ENCODE assay signal across 8 mouse cellular contexts in the genomic region with DNA sequence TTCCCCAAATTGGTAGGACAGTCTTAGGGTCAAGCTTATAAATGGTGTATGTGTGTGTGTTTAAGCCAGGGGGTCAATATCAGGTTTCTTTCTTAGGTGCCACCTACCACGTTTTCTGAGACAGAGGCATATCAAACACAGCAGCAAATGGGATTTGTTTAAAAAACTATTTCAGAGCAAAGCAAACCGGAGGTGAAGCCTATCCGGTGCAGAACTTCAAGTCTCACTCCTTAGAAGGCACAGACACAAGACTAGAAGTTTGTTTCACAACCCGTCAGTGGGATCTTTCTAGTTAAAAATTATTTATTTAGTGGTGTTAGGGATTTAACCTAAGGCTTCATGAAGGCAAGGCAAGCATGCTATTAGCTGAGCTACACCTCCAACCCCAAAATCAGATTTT. TPM values are rescaled to one million over a fixed set of nuclear protein-coding genes. Genes with fewer than 3 reads are reported as not detected.
DNase-seq lines count a peak whose midpoint lies in the region; ATAC-seq lines count a peak whose summit lies in the region.

No protein-coding gene starts in this region.

- no peak for ATAC-seq in kidney, embryonic 15.5 days (replicated peaks; ENCODE audit: low FRiP score)
- ATAC-seq in hindbrain, embryonic 14.5 days (ENCODE audit: low FRiP score): no peak
- no peak for ATAC-seq in midbrain, embryonic 16.5 days
- no peak for ATAC-seq in monocyte, adult 5-6 weeks (replicated peaks; ENCODE audit: insufficient number of reproducible peaks, low FRiP score, low TSS enrichment, poor library complexity, severe bottlenecking)

- DNase-seq in kidney, adult 18-20 months: no peak
- no peak for DNase-seq in hindbrain, embryonic 14.5 days (ENCODE audit: low spot score)
- DNase-seq in cerebellum, adult 8-10 months: no peak
- DNase-seq in gastrocnemius, postnatal 36 days: no peak

- H3K36me3 ChIP-seq in kidney, embryonic 15.5 days: peaks cover 16% of the 10 kb centered on the region
- H3K36me3 ChIP-seq in hindbrain, embryonic 14.5 days (replicated peaks; ENCODE audit: control insufficient read depth, insufficient read depth): peaks cover 16% of the 10 kb centered on the region
- H3K36me3 ChIP-seq in midbrain, embryonic 16.5 days (ENCODE audit: control insufficient read depth, insufficient read depth, low read length): 0 out of 2 replicates have a peak, but pooled peaks cover 2% of the 10 kb centered on the region

- H3K9ac ChIP-seq in kidney, embryonic 15.5 days: peak overlapping the region; percentile 85
- peak overlapping the region; percentile 87 for H3K9ac ChIP-seq in hindbrain, embryonic 14.5 days
- H3K9ac ChIP-seq in midbrain, embryonic 16.5 days (ENCODE audit: low read depth, low read length): peak overlapping the region; percentile 89

- intact Hi-C loops in gastrocnemius, postnatal 36 days (cut with DNase I): no loop called here

- peak overlapping the region; percentile 61 for H3K4me2 ChIP-seq in kidney, embryonic 15.5 days
- H3K4me2 ChIP-seq in hindbrain, embryonic 14.5 days (replicated peaks): peak overlapping the region; percentile 88
- peak overlapping the region; percentile 93 for H3K4me2 ChIP-seq in midbrain, embryonic 16.5 days (ENCODE audit: low read length)

- H3K27ac ChIP-seq in kidney, embryonic 15.5 days: peak overlapping the region; percentile 97
- H3K27ac ChIP-seq in brown adipose tissue, adult 24 weeks (replicated peaks; ENCODE audit: low read depth, low read length): peak overlapping the region; percentile 86
- peak overlapping the region; percentile 90 for H3K27ac ChIP-seq in hindbrain, embryonic 14.5 days
- H3K27ac ChIP-seq in midbrain, embryonic 16.5 days (ENCODE audit: low read length): peak overlapping the region; percentile 96

- H3K4me1 ChIP-seq in kidney, embryonic 15.5 days: peaks cover 13% of the 10 kb centered on the region
- no peaks in the 10 kb centered on the region; the same call in 1 of the 2 replicates for H3K4me1 ChIP-seq in brown adipose tissue, adult 24 weeks (ENCODE audit: control insufficient read depth, insufficient read depth, insufficient read length, low read length)
- H3K4me1 ChIP-seq in hindbrain, embryonic 14.5 days (replicated peaks; ENCODE audit: control insufficient read depth, insufficient read depth, low read length): no peaks in the 10 kb centered on the region; the same call in 1 of the 2 replicates
- peaks cover 8% of the 10 kb centered on the region for H3K4me1 ChIP-seq in midbrain, embryonic 16.5 days (ENCODE audit: control insufficient read depth, insufficient read depth, low read length)

- H3K27me3 ChIP-seq in kidney, embryonic 15.5 days: no peaks in the 10 kb centered on the region
- H3K27me3 ChIP-seq in hindbrain, embryonic 14.5 days (ENCODE audit: control insufficient read depth, insufficient read depth, low read length): no peaks in the 10 kb centered on the region
- H3K27me3 ChIP-seq in midbrain, embryonic 16.5 days (ENCODE audit: control insufficient read depth, insufficient read depth, low read depth, low read length): no peaks in the 10 kb centered on the region

- 12% methylated on average over 4 of the region's 4 CpGs for WGBS in kidney, embryonic 15.5 days
- WGBS in hindbrain, embryonic 14.5 days: 33% methylated on average over 4 of the region's 4 CpGs
- 24% methylated on average over 4 of the region's 4 CpGs for WGBS in midbrain, embryonic 16.5 days

- no peaks in the 10 kb centered on the region for H3K9me3 ChIP-seq in kidney, embryonic 15.5 days (replicated peaks)
- H3K9me3 ChIP-seq in hindbrain, embryonic 14.5 days (ENCODE audit: control insufficient read depth, low read length): no peaks in the 10 kb centered on the region
- no peaks in the 10 kb centered on the region for H3K9me3 ChIP-seq in midbrain, embryonic 16.5 days (replicated peaks; ENCODE audit: control insufficient read depth, low read length, poor library complexity, severe bottlenecking)

- H3K4me3 ChIP-seq in kidney, embryonic 15.5 days (replicated peaks): peak overlapping the region; percentile 76
- peak overlapping the region; percentile 86 for H3K4me3 ChIP-seq in brown adipose tissue, adult 24 weeks (ENCODE audit: insufficient read depth, low read depth, low read length)
- H3K4me3 ChIP-seq in hindbrain, embryonic 14.5 days (replicated peaks; ENCODE audit: low read length): peak overlapping the region; percentile 95
- peak overlapping the region; percentile 89 for H3K4me3 ChIP-seq in midbrain, embryonic 16.5 days (ENCODE audit: low read depth, low read length)

RNA-seq across cellular contexts. Expression of a gene that starts 0.7 kb away (rescaled TPM):
- polyA plus RNA-seq in kidney, embryonic 15.5 days (2015; fragmentation: Nextera tagmentation; extraction: Ambion mirVana): 708 and 821 TPM in 2 replicates
- polyA plus RNA-seq in brown adipose tissue, adult 24 weeks (2012; ENCODE audit: insufficient read depth, insufficient read length, missing spikeins): 582 and 811 TPM in 2 replicates
- 215 and 261 TPM in 2 replicates for polyA plus RNA-seq in hindbrain, embryonic 14.5 days (2014; fragmentation: Nextera tagmentation; extraction: Ambion mirVana)
- polyA plus RNA-seq in midbrain, embryonic 16.5 days (2015; fragmentation: Nextera tagmentation; extraction: Ambion mirVana): 157 and 180 TPM in 2 replicates
- 70.0 to 115 TPM (median 89.9 TPM) in 3 replicates for total RNA-seq in monocyte, adult 5-6 weeks (2017)
- 100 to 1,000 TPM; 170 to 203 TPM for total RNA-seq in gastrocnemius, postnatal 36 days (2021)

RNA-seq across cellular contexts. Expression of a gene that starts 25.7 kb away (rescaled TPM):
- polyA plus RNA-seq in kidney, embryonic 15.5 days (2015; fragmentation: Nextera tagmentation; extraction: Ambion mirVana): 24.4 and 26.4 TPM in 2 replicates
- polyA plus RNA-seq in brown adipose tissue, adult 24 weeks (2012; ENCODE audit: insufficient read depth, insufficient read length, missing spikeins): 8.2 and 8.9 TPM in 2 replicates
- polyA plus RNA-seq in hindbrain, embryonic 14.5 days (2014; fragmentation: Nextera tagmentation; extraction: Ambion mirVana): 33.8 and 38.2 TPM in 2 replicates
- polyA plus RNA-seq in midbrain, embryonic 16.5 days (2015; fragmentation: Nextera tagmentation; extraction: Ambion mirVana): 29.4 and 30.7 TPM in 2 replicates
- 147 to 179 TPM (median 160 TPM) in 3 replicates for total RNA-seq in monocyte, adult 5-6 weeks (2017)
- 1 to 10 TPM; 5.0 to 5.5 TPM for total RNA-seq in gastrocnemius, postnatal 36 days (2021)

RNA-seq across cellular contexts. Expression of a gene that starts 30.1 kb away (rescaled TPM):
- polyA plus RNA-seq in kidney, embryonic 15.5 days (2015; fragmentation: Nextera tagmentation; extraction: Ambion mirVana): 14.4 and 17.4 TPM in 2 replicates
- polyA plus RNA-seq in brown adipose tissue, adult 24 weeks (2012; ENCODE audit: insufficient read depth, insufficient read length, missing spikeins): 19.0 and 27.1 TPM in 2 replicates
- polyA plus RNA-seq in hindbrain, embryonic 14.5 days (2014; fragmentation: Nextera tagmentation; extraction: Ambion mirVana): 15.4 and 17.8 TPM in 2 replicates
- polyA plus RNA-seq in midbrain, embryonic 16.5 days (2015; fragmentation: Nextera tagmentation; extraction: Ambion mirVana): 10.2 and 11.1 TPM in 2 replicates
- 24.2 to 38.2 TPM (median 33.3 TPM) in 3 replicates for total RNA-seq in monocyte, adult 5-6 weeks (2017)
- 10 to 100 TPM; 20.8 to 22.1 TPM for total RNA-seq in gastrocnemius, postnatal 36 days (2021)
